Mouse (Mus musculus): ENCODE measurements around the gene Pold2. TPM values are rescaled to one million over a fixed set of nuclear protein-coding genes. Genes with fewer than 3 reads are reported as not detected.
A peak's percentile ranks its signal among the peaks of the same experiment; 100 is the strongest.

The Pold2 gene
- polyA plus RNA-seq, 1 experiment from 2014 or later, result 128 TPM

DNA sequence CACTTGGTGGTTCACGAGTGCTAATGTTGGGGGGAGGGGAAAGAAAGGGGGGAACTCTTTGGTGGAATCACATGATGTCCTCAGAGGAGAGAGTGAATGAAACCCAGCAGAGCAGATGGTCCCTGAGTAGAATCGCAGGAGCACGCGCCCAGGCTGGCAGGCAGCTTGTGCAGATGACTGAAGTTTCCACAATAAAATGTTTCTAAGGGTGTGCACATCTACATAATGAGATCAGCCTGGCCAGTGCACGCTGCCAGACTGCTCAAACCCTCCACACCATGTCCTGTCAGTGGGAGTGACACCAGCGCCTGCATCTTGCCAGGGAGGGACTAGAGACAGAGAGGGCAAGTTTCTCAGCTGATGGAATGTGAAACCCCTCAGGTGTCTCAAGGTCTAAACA, 29.4 kb downstream of the Pold2 start:
- Histone ChIP-seq H3K27ac (ENCODE audit: low read depth, low read length) (no peak overlapping the region), H3K9ac (ENCODE audit: low read depth, low read length) (no peak overlapping the region), H3K9me3 (ENCODE audit: control insufficient read depth, low read length) (no peaks in the 10 kb centered on the region), H3K4me3 (ENCODE audit: low read length) (no peak overlapping the region), H3K36me3 (ENCODE audit: control insufficient read depth, insufficient read depth, low read length) (no peaks in the 10 kb centered on the region), H3K27me3 (ENCODE audit: control insufficient read depth, insufficient read depth, low read length) (no peaks in the 10 kb centered on the region), H3K4me1 (ENCODE audit: control insufficient read depth, insufficient read depth, low read length) (peaks cover 17% of the 10 kb centered on the region), H3K4me2 (replicated peaks; ENCODE audit: low read depth, low read length) (no peak overlapping the region)
- 72% methylated on average over 6 of the region's 6 CpGs for WGBS
- no peak for ATAC-seq (ENCODE audit: low FRiP score, low TSS enrichment)

DNA sequence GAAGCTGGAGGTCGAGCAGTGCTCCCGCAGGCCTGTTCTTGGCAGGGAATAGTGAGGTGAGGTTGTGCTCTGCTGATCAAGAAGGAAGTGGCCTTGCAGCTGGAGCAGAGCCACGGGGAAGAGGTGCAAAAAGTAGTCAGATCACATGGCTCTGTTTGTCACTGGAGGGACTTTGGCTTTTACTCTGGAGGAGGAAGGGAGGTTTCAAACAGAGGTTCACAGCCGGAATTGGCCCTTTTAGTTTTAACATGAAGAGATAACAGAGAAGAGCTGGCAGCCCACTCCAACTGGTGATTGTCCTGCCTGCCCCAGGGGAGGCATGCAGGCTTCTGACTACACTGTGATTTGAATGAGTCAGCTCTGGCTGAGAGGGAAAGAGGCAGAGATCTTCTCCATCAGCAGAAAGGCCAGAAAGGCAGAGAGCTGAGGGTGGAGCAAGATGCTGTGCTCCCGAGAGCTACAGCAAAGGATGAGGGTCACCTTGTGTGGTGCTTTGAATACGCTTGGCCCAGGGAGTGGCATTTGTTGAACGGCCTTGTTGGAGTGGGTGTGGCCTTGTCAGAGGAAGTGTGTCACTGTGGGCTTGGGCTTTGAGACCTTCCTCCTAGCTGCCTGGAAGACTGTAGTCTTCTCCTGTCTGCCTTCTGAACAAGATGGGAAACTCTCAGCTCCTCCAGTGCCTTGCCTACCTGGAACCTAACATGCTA, 31.3 kb downstream of the Pold2 start:
- Histone ChIP-seq H3K4me1 (ENCODE audit: control insufficient read depth, insufficient read depth, low read length) (peaks cover 9% of the 10 kb centered on the region), H3K9ac (ENCODE audit: low read depth, low read length) (no peak overlapping the region), H3K27ac (ENCODE audit: low read depth, low read length) (peak overlapping the region; percentile 32; the same call in 1 of the 2 replicates), H3K4me3 (ENCODE audit: low read length) (no peak overlapping the region), H3K4me2 (replicated peaks; ENCODE audit: low read depth, low read length) (no peak overlapping the region), H3K9me3 (ENCODE audit: control insufficient read depth, low read length) (no peaks in the 10 kb centered on the region), H3K27me3 (ENCODE audit: control insufficient read depth, insufficient read depth, low read length) (no peaks in the 10 kb centered on the region), H3K36me3 (ENCODE audit: control insufficient read depth, insufficient read depth, low read length) (no peaks in the 10 kb centered on the region)
- 63% methylated on average over 7 of the region's 7 CpGs for WGBS
- no peak for ATAC-seq (ENCODE audit: low FRiP score, low TSS enrichment)

DNA sequence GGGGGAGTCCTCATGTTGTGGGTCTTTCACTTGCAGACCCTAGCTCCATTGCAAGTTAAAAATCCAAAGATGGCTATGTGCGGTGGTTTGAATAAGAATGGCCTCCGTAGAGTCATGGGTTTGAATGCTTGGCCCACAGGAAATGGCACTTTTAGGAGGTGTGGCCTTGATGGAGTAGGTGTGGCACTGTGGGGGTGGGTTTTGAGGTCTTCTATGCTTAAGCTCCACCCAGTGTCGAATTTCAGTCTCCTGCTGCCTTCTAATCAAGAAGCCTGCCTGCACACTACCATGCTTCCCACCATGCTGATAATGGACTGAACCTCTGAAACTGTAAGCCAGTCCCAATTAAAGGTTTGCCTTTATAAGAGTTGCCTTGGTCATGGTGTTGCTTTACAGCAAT, 35.0 kb downstream of the Pold2 start:
- no peak overlapping the region for H3K4me2 ChIP-seq (replicated peaks; ENCODE audit: low read depth, low read length)
- H3K9me3 ChIP-seq (ENCODE audit: control insufficient read depth, low read length), result no peaks in the 10 kb centered on the region
- 81% methylated on average over 3 of the region's 3 CpGs for WGBS
- H3K4me3 ChIP-seq (ENCODE audit: low read length), result no peak overlapping the region
- ATAC-seq (ENCODE audit: low FRiP score, low TSS enrichment), result no peak
- no peak overlapping the region for H3K27ac ChIP-seq (ENCODE audit: low read depth, low read length)
- H3K27me3 ChIP-seq (ENCODE audit: control insufficient read depth, insufficient read depth, low read length), result no peaks in the 10 kb centered on the region
- H3K4me1 ChIP-seq (ENCODE audit: control insufficient read depth, insufficient read depth, low read length), result no peaks in the 10 kb centered on the region
- H3K9ac ChIP-seq (ENCODE audit: low read depth, low read length), result no peak overlapping the region
- H3K36me3 ChIP-seq (ENCODE audit: control insufficient read depth, insufficient read depth, low read length), result no peaks in the 10 kb centered on the region

DNA sequence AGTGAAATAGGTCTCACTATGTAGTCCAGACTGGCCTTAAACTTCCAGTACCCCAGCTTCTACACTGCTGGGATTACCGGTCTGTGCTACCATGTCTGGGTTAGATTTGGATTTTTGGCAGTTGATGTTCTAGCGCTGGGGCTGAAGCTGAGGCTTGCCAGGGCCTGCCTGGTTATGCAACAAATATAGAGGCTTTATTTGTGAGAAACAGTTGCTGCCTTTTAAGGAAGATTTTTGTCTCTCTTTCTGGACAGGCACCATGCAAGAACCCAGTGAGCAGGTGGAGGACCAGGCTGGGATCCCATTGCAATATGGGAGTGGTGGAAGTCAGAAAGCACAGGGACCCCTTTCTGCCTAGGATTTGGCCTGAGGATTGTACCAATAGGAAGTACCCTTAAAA, 36.3 kb downstream of the Pold2 start:
- ATAC-seq (ENCODE audit: low FRiP score, low TSS enrichment), result no peak
- H3K9me3 ChIP-seq (ENCODE audit: control insufficient read depth, low read length), result no peaks in the 10 kb centered on the region
- no peaks in the 10 kb centered on the region for H3K36me3 ChIP-seq (ENCODE audit: control insufficient read depth, insufficient read depth, low read length)
- no peak overlapping the region for H3K4me3 ChIP-seq (ENCODE audit: low read length)
- H3K27ac ChIP-seq (ENCODE audit: low read depth, low read length), result no peak overlapping the region
- no peaks in the 10 kb centered on the region; the same call in 1 of the 2 replicates for H3K4me1 ChIP-seq (ENCODE audit: control insufficient read depth, insufficient read depth, low read length)
- H3K9ac ChIP-seq (ENCODE audit: low read depth, low read length), result no peak overlapping the region
- WGBS, result 96% methylated on average over 2 of the region's 2 CpGs
- H3K4me2 ChIP-seq (replicated peaks; ENCODE audit: low read depth, low read length), result no peak overlapping the region
- no peaks in the 10 kb centered on the region for H3K27me3 ChIP-seq (ENCODE audit: control insufficient read depth, insufficient read depth, low read length)

DNA sequence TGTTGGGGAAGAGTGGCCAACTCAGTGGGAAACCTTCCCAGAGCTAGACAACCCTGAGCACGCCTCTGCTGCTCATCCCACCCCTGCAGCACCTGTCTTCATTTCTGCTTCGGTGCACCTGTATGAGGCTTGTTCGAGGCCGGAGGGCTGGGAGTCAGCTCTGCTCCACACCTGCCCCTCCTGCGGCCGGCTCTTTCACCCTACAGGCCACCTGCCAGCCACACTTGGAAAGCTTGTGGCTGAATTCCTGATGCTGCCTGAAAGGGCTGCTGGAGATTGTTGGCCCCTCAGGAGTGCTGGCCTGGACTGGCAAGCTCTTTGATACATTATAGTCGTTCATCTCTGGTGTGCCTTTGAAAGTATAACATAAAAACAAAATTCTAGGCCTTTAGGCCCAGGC, 37.7 kb downstream of the Pold2 start:
- ATAC-seq (ENCODE audit: low FRiP score, low TSS enrichment), result no peak
- Histone ChIP-seq H3K9me3 (ENCODE audit: control insufficient read depth, low read length) (no peaks in the 10 kb centered on the region), H3K27me3 (ENCODE audit: control insufficient read depth, insufficient read depth, low read length) (no peaks in the 10 kb centered on the region), H3K4me3 (ENCODE audit: low read length) (no peak overlapping the region), H3K4me1 (ENCODE audit: control insufficient read depth, insufficient read depth, low read length) (no peaks in the 10 kb centered on the region; the same call in 1 of the 2 replicates), H3K36me3 (ENCODE audit: control insufficient read depth, insufficient read depth, low read length) (no peaks in the 10 kb centered on the region), H3K9ac (ENCODE audit: low read depth, low read length) (no peak overlapping the region), H3K4me2 (replicated peaks; ENCODE audit: low read depth, low read length) (no peak overlapping the region), H3K27ac (ENCODE audit: low read depth, low read length) (no peak overlapping the region)
- 78% methylated on average over 7 of the region's 7 CpGs for WGBS

DNA sequence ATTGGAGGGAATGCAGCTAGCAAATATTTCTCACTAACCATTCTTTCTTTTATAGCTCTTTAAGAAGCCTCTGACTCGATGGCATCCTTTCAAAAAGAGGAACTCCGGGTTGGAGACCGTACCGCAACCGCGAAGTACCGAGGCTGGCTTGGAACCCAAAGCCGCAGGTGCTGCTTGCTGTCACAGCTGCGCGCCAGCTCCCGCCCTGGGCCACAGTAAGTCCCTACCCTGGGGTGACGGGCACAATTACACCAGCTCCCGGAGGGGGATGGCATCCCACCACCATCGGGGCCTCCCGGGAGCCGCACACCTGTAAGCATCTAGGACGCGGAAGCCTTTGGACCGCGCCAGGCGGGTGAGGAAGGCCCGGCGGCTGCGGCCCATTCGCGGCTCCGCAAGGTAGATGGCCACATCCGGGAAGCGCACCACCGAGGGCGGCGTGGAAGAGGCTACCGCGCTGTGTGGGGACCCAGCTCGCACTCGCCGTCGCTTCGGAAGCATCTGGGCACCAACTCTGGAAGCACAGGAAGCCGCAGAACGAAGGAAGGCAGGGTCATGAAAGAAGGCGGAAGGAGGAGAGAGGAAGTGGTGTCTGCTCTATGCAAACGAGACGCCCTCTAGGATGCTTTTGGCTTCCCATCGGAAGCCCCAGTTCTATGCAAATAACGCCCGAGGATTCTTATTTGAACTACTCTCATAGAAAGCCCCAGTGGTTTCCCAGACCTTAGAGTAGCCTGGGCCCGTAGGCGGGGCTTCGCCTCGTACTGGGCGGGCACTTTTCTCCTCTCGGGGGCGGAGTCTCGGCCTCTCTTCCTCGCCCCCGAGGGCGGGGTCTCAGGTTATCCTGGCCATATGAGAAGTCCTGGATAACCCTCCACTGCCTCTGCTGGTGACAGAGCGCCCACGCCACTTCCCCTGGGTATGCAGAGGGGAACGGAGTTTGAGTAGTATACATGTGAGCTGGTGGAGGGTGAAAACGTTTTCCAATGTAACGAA, 40.5 kb downstream of the Pold2 start, which contains the start of gene Polm:
Gene Polm, minus strand, starts transcription at position 766 of the 996 bp plus-strand sequence.
- peak; percentile 97 for ATAC-seq (ENCODE audit: low FRiP score, low TSS enrichment)
- under 1% methylated on average over 63 of the region's 63 CpGs for WGBS
- H3K9me3 ChIP-seq (ENCODE audit: control insufficient read depth, low read length), result no peaks in the 10 kb centered on the region
- peaks cover 11% of the 10 kb centered on the region; the same call in 1 of the 2 replicates for H3K36me3 ChIP-seq (ENCODE audit: control insufficient read depth, insufficient read depth, low read length)
- H3K4me3 ChIP-seq (ENCODE audit: low read length), result peak within 1 kb of the TSS; percentile 74
- H3K27me3 ChIP-seq (ENCODE audit: control insufficient read depth, insufficient read depth, low read length), result no peaks in the 10 kb centered on the region
- H3K9ac ChIP-seq (ENCODE audit: low read depth, low read length), result peak within 1 kb of the TSS; percentile 70
- H3K27ac ChIP-seq (ENCODE audit: low read depth, low read length), result peak within 1 kb of the TSS; percentile 80
- no peaks in the 10 kb centered on the region; the same call in 1 of the 2 replicates for H3K4me1 ChIP-seq (ENCODE audit: control insufficient read depth, insufficient read depth, low read length)
- peak within 1 kb of the TSS; percentile 88 for H3K4me2 ChIP-seq (replicated peaks; ENCODE audit: low read depth, low read length)

DNA sequence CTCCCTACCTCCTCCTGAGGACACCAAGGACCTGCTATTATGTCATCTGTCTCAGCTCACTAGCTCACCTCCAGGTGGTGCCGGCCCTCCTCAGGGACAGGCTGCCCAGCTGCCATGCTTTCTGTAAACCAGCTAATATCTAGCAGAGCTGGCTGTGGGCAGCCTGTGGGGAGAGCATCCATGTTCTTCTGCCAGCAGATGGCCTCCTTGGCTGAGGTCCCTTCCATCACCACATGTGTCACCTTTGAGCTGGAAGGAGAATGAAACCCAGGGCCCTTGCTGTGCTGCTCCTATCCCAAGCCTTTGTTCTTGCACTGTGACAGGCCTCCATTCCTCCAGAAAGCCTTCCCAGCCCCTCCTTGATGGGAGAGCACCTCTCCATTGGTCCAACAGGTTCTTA, 42.0 kb downstream of the Pold2 start:
- no peaks in the 10 kb centered on the region for H3K9me3 ChIP-seq (ENCODE audit: control insufficient read depth, low read length)
- H3K36me3 ChIP-seq (ENCODE audit: control insufficient read depth, insufficient read depth, low read length), result peaks cover 23% of the 10 kb centered on the region; the same call in 1 of the 2 replicates
- no peak for ATAC-seq (ENCODE audit: low FRiP score, low TSS enrichment)
- no peak overlapping the region for H3K4me3 ChIP-seq (ENCODE audit: low read length)
- H3K9ac ChIP-seq (ENCODE audit: low read depth, low read length), result no peak overlapping the region
- 50% methylated on average over 1 of the region's 1 CpGs for WGBS
- H3K4me1 ChIP-seq (ENCODE audit: control insufficient read depth, insufficient read depth, low read length), result no peaks in the 10 kb centered on the region; the same call in 1 of the 2 replicates
- H3K4me2 ChIP-seq (replicated peaks; ENCODE audit: low read depth, low read length), result no peak overlapping the region
- H3K27me3 ChIP-seq (ENCODE audit: control insufficient read depth, insufficient read depth, low read length), result no peaks in the 10 kb centered on the region
- H3K27ac ChIP-seq (ENCODE audit: low read depth, low read length), result no peak overlapping the region

DNA sequence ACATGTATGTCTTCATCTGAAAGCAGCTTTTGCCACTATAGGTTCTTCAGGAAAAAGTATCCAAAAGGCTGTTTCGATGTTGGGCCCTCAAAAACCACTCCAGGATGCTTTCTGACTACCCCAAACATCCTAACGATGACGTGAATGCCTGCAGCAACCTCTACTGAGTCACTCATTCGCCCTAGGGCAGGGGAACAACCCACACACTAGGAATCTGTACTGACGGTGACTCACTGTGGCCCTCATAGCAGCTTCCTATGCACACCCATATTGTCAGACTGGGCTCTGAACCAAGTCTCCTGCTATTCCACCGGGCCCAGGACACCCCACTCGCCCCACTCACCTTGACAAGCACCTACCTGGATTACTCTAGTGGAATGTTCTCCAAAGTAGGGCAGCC, 43.0 kb downstream of the Pold2 start:
- whole genome bisulfite sequencing, result 91% methylated on average over 7 of the region's 7 CpGs
- no peaks in the 10 kb centered on the region for H3K9me3 ChIP-seq (ENCODE audit: control insufficient read depth, low read length)
- H3K36me3 ChIP-seq (ENCODE audit: control insufficient read depth, insufficient read depth, low read length), result peaks cover 27% of the 10 kb centered on the region; the same call in 1 of the 2 replicates
- no peak for ATAC-seq (ENCODE audit: low FRiP score, low TSS enrichment)
- H3K4me2 ChIP-seq (replicated peaks; ENCODE audit: low read depth, low read length), result no peak overlapping the region
- H3K9ac ChIP-seq (ENCODE audit: low read depth, low read length), result no peak overlapping the region
- no peaks in the 10 kb centered on the region for H3K27me3 ChIP-seq (ENCODE audit: control insufficient read depth, insufficient read depth, low read length)
- H3K4me1 ChIP-seq (ENCODE audit: control insufficient read depth, insufficient read depth, low read length), result no peaks in the 10 kb centered on the region; the same call in 1 of the 2 replicates
- H3K4me3 ChIP-seq (ENCODE audit: low read length), result no peak overlapping the region
- H3K27ac ChIP-seq (ENCODE audit: low read depth, low read length), result no peak overlapping the region

All from kidney, embryonic 14.5 days (tissue).